Mouse (Mus musculus): ENCODE measurements around the gene Gyg. TPM values are rescaled to one million over a fixed set of nuclear protein-coding genes. Genes with fewer than 3 reads are reported as not detected.
"Not testable (repeated sequence)": the region's sequence is repeated elsewhere in the genome, so short reads cannot be mapped to it uniquely, and the experiment has no call there.

Gene Gyg
- total RNA-seq, 4 experiments from 2014 or later = 159 to 174 (median 169) TPM

DNA sequence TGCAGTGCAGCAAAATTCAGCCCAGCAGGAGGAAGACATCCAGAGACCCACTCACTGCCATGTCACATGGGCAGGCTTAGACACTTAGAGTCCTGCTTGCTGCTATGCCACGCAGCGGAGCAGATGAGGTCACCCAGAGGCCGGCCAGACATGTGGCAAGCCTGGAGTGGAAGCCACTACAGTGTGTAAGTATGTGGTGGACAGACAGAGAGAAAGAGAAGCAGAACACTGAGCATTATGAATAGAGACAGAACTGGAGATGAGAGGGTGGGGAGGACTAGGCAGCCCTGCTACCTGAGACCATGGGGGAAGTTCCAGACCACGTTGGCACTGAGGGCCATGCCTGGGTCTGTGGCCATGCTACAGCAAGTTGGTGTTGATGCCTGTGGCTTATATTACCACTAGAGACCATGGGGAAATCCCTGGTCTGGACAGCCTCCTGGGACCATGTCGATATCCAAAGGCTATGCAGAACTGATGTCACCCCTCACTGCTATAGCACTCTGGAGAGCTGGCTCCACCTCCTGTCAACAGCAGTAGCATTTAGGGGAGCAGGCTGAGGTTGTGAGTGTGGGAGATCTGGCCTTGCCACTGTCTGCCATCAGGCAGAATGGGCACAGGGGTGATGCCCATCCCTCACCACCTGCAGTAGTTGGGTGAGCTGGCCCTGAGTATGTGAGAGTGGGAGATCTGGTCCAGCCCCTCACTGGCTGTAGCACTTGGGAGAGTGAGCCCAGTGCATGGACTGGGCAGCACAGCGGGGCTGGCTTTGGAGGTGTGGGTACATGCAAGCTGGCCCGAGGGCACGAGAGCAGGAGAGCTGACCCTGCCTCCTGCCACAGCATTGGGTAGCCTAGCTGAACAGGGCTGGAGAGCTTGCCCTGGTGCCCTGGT lies 24.4 kb downstream of the Gyg start:
- no peak for DNase-seq (ENCODE audit: low spot score)

DNA sequence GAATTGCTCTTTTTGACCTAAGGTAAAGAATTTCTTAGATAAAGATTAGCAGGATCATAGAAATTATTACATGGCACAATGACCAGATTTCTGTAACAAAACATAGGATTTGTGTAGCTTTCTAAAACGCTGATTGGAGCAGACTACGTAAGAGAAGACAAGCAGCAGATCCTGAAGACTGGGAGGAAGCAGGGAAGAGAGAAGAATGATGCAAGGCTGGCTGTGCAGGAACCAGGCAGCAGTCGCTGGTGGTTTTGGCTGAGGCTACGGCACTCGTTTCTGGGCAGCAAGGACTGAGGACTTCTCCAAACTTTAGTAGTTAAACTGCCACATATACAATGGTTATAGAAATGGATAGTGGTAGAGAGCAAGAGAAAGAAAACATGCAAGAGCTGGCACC lies 25.6 kb downstream of the Gyg start:
- no peak for DNase-seq (ENCODE audit: low spot score)

DNA sequence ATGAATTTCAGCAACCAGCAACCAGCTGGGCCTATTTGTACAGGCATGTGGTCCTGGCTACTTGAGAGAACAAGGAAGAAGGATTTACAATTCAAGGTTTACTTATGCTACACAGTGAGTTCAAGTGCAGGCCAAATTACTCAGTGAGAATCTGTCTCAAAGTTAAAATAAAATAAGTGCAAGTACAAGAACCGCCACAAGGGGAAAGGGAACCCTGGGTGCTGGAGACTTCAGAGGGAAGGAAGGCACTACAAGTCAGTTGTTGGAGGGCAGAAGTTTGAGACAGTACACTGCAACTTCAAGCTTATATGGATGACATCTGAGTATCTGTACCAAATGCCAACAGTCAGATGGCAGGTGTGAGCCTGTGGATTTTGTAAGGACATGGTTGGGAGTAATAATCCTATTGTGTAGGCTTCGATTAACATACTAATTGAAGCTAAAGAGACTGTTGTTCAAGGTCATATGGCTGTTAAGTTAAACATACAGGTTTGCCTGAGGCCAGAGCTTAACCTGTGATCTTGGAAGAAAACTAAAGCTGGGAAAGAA lies 28.0 kb downstream of the Gyg start:
- DNase-seq (ENCODE audit: low spot score) = no peak

DNA sequence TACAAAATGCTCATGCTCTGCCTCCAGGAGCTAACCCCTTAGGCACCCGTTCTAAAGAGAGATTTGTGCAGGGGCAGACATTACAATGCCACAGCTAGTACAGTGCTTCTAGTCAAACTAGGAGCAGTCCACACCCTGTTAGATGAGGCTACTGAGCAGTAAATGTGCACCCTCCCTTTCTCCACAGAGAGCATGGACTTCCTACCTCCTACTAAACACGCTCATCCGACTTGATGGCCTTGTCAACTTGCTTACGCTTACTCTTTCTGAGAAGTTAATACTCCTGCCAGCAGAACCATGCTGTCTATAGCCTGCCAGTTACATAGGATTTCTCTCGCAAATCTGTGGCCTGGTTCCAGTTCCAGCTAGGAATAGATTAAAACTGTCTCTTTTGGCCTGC lies 29.5 kb downstream of the Gyg start:
- no peak for DNase-seq (ENCODE audit: low spot score)

DNA sequence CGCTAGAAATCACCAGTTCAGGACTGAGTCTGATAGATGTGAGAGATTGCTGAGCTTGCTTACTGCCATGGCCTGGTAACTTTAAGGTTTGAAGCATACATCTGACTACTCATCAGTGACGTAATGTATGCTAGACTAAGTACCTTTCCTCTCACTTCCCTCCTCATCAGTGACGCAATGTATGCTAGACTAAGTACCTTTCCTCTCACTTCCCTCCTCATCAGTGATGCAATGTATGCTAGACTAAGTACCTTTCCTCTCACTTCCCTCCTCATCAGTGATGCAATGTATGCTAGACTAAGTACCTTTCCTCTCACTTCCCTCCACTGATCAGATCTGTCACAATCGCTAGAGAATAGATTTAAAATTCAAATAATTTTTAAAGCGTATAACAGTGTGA lies 33.5 kb downstream of the Gyg start:
- not testable (repeated sequence) for DNase-seq (ENCODE audit: low spot score)

DNA sequence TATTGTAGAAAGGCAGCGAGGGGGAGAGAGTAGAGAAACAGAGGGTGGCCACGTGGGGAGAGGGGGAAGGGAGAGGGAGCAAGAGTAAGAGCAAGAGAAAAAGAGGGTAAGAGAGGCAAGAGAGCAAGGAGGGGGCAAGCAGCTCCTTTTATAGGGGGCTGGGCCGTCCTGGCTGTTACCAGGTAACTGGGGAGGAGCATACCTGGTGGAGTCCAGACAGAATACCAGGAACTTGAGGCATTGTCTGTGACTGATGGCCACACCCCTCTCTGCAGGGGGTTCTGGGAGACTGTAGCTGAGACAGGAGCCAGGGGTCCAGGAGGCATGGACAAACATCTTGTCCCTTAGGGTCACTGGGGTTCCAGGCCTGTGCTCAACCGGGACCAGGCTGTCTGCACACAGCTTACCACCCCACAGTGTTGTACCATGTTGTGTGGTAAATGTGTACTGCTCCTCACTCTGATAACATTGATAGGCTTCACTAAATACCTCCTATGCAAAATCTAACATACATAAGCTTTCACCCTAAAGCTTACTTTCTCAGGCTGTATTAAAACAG lies 35.4 kb downstream of the Gyg start:
- no peak for DNase-seq (ENCODE audit: low spot score)

- no peak for DNase-seq (ENCODE audit: low spot score)
These were observed 36.0 kb downstream of the Gyg start for GRCm38 (mm10) chr3:20119044-20119591.

DNA sequence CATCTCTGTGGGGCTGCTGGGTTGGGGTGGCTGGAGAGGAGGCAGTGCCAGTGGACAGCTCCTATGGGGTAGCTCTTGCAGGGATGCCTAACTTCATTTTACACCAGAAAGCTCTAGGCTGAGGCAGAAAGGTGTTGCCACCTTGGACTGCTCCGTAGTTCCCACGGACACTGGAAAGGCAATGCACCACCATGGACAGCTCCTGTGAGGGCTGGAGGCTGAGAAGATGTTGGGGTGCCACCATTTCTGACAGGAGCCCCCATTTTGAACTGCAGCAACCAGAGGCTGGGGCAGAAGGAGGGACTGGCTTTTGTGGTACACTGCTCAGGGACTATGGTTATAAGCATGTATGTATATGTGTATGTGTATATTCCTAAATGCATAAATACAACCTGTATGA lies 43.2 kb downstream of the Gyg start:
- no peak for DNase-seq (ENCODE audit: low spot score)

DNA sequence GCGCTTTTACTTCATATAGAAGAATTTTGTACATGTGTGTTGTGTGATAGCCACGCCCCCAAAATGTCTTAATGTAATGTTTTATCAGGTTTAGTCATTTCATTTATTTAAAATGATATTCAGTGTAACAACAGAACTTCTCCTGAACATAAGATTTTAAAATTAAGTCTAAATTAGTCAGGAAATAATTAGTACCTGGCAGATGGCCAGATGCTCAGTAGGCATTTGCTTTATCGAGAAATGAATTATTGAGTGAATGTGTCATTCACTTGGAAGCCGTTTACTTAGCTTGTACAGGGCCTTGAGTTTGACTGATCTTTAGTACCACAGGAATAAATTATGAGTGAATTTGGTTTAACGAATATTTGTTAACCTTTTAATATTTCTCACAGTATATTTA lies 46.2 kb downstream of the Gyg start:
- no peak for DNase-seq (ENCODE audit: low spot score)

DNA sequence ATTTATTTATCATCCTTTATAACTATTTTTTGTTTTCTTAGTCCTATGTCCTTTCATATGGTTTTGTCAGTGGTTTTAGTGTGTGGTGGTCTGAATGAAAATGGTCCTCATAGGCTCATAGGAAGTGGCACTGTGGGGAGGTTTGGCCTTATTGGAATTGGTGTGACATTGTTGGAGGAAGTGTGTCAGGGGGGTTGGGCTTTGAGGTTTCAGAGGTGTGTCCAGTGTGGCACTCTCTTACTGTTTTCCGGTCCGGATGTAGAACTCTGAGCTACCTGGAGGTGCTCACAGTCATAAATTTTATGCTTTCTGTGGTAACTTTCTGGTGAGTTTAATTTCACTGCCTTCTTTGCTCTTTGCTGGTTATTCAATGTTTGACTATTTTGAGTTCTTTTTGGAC lies 50.3 kb downstream of the Gyg start:
- DNase-seq (ENCODE audit: low spot score) = no peak

GRCm38 (mm10) chr3:20104318-20104717 lies 50.8 kb downstream of the Gyg start:
- DNase-seq (ENCODE audit: low spot score) = no peak

- DNase-seq (ENCODE audit: low spot score) = no peak
These were observed 51.3 kb downstream of the Gyg start for GRCm38 (mm10) chr3:20103830-20104229.

DNA sequence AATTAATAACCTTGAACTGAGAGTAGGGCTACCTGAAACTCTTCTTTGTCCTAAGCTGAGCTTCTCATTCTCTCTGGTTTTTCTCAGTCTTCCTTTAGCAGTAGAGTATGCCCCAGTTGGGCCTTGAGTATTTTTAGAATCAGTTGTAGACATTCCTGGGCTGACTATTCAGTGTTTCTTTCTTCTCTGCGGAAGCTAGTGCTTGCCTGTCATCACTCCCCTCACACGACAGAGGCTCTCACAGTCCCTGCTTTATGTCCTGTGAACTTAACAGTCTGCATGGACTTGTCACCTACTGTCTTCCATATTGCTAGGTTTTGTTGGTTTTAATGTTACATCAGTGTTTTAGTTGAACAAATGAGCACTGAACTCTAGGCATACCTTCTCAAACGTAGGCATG lies 73.0 kb downstream of the Gyg start:
- DNase-seq (ENCODE audit: low spot score) = peak; percentile 35

- no peak for DNase-seq (ENCODE audit: low spot score)
These were observed 78.7 kb downstream of the Gyg start for GRCm38 (mm10) chr3:20076145-20077053.

Other genes with a start within 250 kb of the Gyg start
- gene Cp, start 198.3 kb downstream of the Gyg start, total RNA-seq (2022) = 10 to 100 TPM; 29.5 to 59.0 (median 36.5) TPM
- gene Hps3, start 120.0 kb downstream of the Gyg start, total RNA-seq (2022) = 1 to 10 TPM; 6.3 to 8.4 (median 7.1) TPM
- 10 to 100 TPM in 3 of 4 experiments, 1 to 10 TPM in 1; 8.4 to 16.7 (median 11.6) TPM for gene Hltf, start 97.5 kb downstream of the Gyg start, total RNA-seq (2022)
- gene Cpa3, start 86.9 kb upstream of the Gyg start, total RNA-seq (2022) = 1 to 10 TPM in 1 of 4 experiments, under 1 TPM in 3; 0.66 to 1.6 (median 0.88) TPM
- not detected for gene Cpb1, start 120.4 kb upstream of the Gyg start, total RNA-seq (2022)
- not detected for gene Agtr1b, start 211.9 kb upstream of the Gyg start, total RNA-seq (2022)

Measured in heart, adult 8-10 months (tissue).